Mouse (Mus musculus): ENCODE measurements around the gene Pknox2. TPM values are rescaled to one million over a fixed set of nuclear protein-coding genes. Genes with fewer than 3 reads are reported as not detected.

The Pknox2 gene
- polyA plus RNA-seq, 1 experiment from 2014 or later = 5.4 TPM

GRCm38 (mm10) chr9:37080309-37080708 is 66.9 kb downstream of the Pknox2 start:
- 84% methylated on average over 6 of the region's 6 CpGs for WGBS
- Histone ChIP-seq H3K27me3 (ENCODE audit: control insufficient read depth, insufficient read depth, low read length) (no peaks in the 10 kb centered on the region), H3K4me2 (replicated peaks; ENCODE audit: low read depth, low read length) (no peak overlapping the region), H3K4me3 (ENCODE audit: low read length) (no peak overlapping the region), H3K9me3 (ENCODE audit: control insufficient read depth, low read length) (no peaks in the 10 kb centered on the region), H3K4me1 (ENCODE audit: control insufficient read depth, insufficient read depth, low read length) (peaks cover 16% of the 10 kb centered on the region; the same call in 1 of the 2 replicates), H3K9ac (ENCODE audit: low read depth, low read length) (no peak overlapping the region), H3K36me3 (ENCODE audit: control insufficient read depth, insufficient read depth, low read length) (no peaks in the 10 kb centered on the region), H3K27ac (ENCODE audit: low read depth, low read length) (no peak overlapping the region)
- no peak for ATAC-seq (ENCODE audit: low FRiP score, low TSS enrichment)

GRCm38 (mm10) chr9:37077063-37077418 is 70.2 kb downstream of the Pknox2 start:
- no peak overlapping the region for H3K9ac ChIP-seq (ENCODE audit: low read depth, low read length)
- H3K27ac ChIP-seq (ENCODE audit: low read depth, low read length) = no peak overlapping the region
- ATAC-seq (ENCODE audit: low FRiP score, low TSS enrichment) = peak; percentile 55; the same call in 1 of the 2 replicates
- H3K36me3 ChIP-seq (ENCODE audit: control insufficient read depth, insufficient read depth, low read length) = no peaks in the 10 kb centered on the region
- no peaks in the 10 kb centered on the region for H3K9me3 ChIP-seq (ENCODE audit: control insufficient read depth, low read length)
- H3K4me2 ChIP-seq (replicated peaks; ENCODE audit: low read depth, low read length) = no peak overlapping the region
- no peaks in the 10 kb centered on the region for H3K27me3 ChIP-seq (ENCODE audit: control insufficient read depth, insufficient read depth, low read length)
- H3K4me1 ChIP-seq (ENCODE audit: control insufficient read depth, insufficient read depth, low read length) = peaks cover 18% of the 10 kb centered on the region; the same call in 1 of the 2 replicates
- WGBS = 49% methylated on average over 2 of the region's 2 CpGs
- no peak overlapping the region for H3K4me3 ChIP-seq (ENCODE audit: low read length)

GRCm38 (mm10) chr9:37076386-37077062 is 70.7 kb downstream of the Pknox2 start:
- ATAC-seq (ENCODE audit: low FRiP score, low TSS enrichment) = peak; percentile 75; the same call in 1 of the 2 replicates
- Histone ChIP-seq H3K4me2 (replicated peaks; ENCODE audit: low read depth, low read length) (peak overlapping the region; percentile 25; the same call in 1 of the 2 replicates), H3K4me1 (ENCODE audit: control insufficient read depth, insufficient read depth, low read length) (peaks cover 18% of the 10 kb centered on the region; the same call in 1 of the 2 replicates), H3K4me3 (ENCODE audit: low read length) (no peak overlapping the region), H3K9ac (ENCODE audit: low read depth, low read length) (no peak overlapping the region), H3K27ac (ENCODE audit: low read depth, low read length) (no peak overlapping the region; the same call in 1 of the 2 replicates), H3K36me3 (ENCODE audit: control insufficient read depth, insufficient read depth, low read length) (no peaks in the 10 kb centered on the region), H3K9me3 (ENCODE audit: control insufficient read depth, low read length) (no peaks in the 10 kb centered on the region), H3K27me3 (ENCODE audit: control insufficient read depth, insufficient read depth, low read length) (no peaks in the 10 kb centered on the region)
- 6% methylated on average over 15 of the region's 15 CpGs for WGBS

- no peaks in the 10 kb centered on the region for H3K9me3 ChIP-seq (ENCODE audit: control insufficient read depth, low read length)
- no peak overlapping the region for H3K4me2 ChIP-seq (replicated peaks; ENCODE audit: low read depth, low read length)
- peaks cover 18% of the 10 kb centered on the region; the same call in 1 of the 2 replicates for H3K4me1 ChIP-seq (ENCODE audit: control insufficient read depth, insufficient read depth, low read length)
- no peak overlapping the region for H3K9ac ChIP-seq (ENCODE audit: low read depth, low read length)
- no peak for ATAC-seq (ENCODE audit: low FRiP score, low TSS enrichment)
- WGBS = 31% methylated on average over 4 of the region's 4 CpGs
- no peaks in the 10 kb centered on the region for H3K27me3 ChIP-seq (ENCODE audit: control insufficient read depth, insufficient read depth, low read length)
- H3K36me3 ChIP-seq (ENCODE audit: control insufficient read depth, insufficient read depth, low read length) = no peaks in the 10 kb centered on the region
- H3K4me3 ChIP-seq (ENCODE audit: low read length) = no peak overlapping the region
- no peak overlapping the region for H3K27ac ChIP-seq (ENCODE audit: low read depth, low read length)
Measured at GRCm38 (mm10) chr9:37075903-37076302, 71.3 kb downstream of the Pknox2 start.

- Histone ChIP-seq H3K4me1 (ENCODE audit: control insufficient read depth, insufficient read depth, low read length) (no peaks in the 10 kb centered on the region), H3K9me3 (ENCODE audit: control insufficient read depth, low read length) (no peaks in the 10 kb centered on the region), H3K4me3 (ENCODE audit: low read length) (no peak overlapping the region), H3K4me2 (replicated peaks; ENCODE audit: low read depth, low read length) (no peak overlapping the region), H3K9ac (ENCODE audit: low read depth, low read length) (no peak overlapping the region), H3K27me3 (ENCODE audit: control insufficient read depth, insufficient read depth, low read length) (no peaks in the 10 kb centered on the region), H3K36me3 (ENCODE audit: control insufficient read depth, insufficient read depth, low read length) (no peaks in the 10 kb centered on the region), H3K27ac (ENCODE audit: low read depth, low read length) (no peak overlapping the region)
- WGBS = 90% methylated on average over 6 of the region's 6 CpGs
- ATAC-seq (ENCODE audit: low FRiP score, low TSS enrichment) = no peak
Measured at GRCm38 (mm10) chr9:37069391-37070312, 77.6 kb downstream of the Pknox2 start.

GRCm38 (mm10) chr9:37067473-37067830 is 79.8 kb downstream of the Pknox2 start:
- Histone ChIP-seq H3K4me2 (replicated peaks; ENCODE audit: low read depth, low read length) (no peak overlapping the region), H3K27me3 (ENCODE audit: control insufficient read depth, insufficient read depth, low read length) (no peaks in the 10 kb centered on the region), H3K4me3 (ENCODE audit: low read length) (no peak overlapping the region), H3K4me1 (ENCODE audit: control insufficient read depth, insufficient read depth, low read length) (no peaks in the 10 kb centered on the region), H3K27ac (ENCODE audit: low read depth, low read length) (no peak overlapping the region), H3K9me3 (ENCODE audit: control insufficient read depth, low read length) (no peaks in the 10 kb centered on the region), H3K9ac (ENCODE audit: low read depth, low read length) (no peak overlapping the region), H3K36me3 (ENCODE audit: control insufficient read depth, insufficient read depth, low read length) (no peaks in the 10 kb centered on the region)
- WGBS = 78% methylated on average over 5 of the region's 5 CpGs
- no peak for ATAC-seq (ENCODE audit: low FRiP score, low TSS enrichment)

- 77% methylated on average over 8 of the region's 8 CpGs for whole genome bisulfite sequencing
- H3K36me3 ChIP-seq (ENCODE audit: control insufficient read depth, insufficient read depth, low read length) = no peaks in the 10 kb centered on the region
- H3K4me2 ChIP-seq (replicated peaks; ENCODE audit: low read depth, low read length) = no peak overlapping the region
- H3K9ac ChIP-seq (ENCODE audit: low read depth, low read length) = no peak overlapping the region
- H3K27ac ChIP-seq (ENCODE audit: low read depth, low read length) = no peak overlapping the region
- no peak for ATAC-seq (ENCODE audit: low FRiP score, low TSS enrichment)
- no peaks in the 10 kb centered on the region for H3K4me1 ChIP-seq (ENCODE audit: control insufficient read depth, insufficient read depth, low read length)
- H3K27me3 ChIP-seq (ENCODE audit: control insufficient read depth, insufficient read depth, low read length) = no peaks in the 10 kb centered on the region
- no peak overlapping the region for H3K4me3 ChIP-seq (ENCODE audit: low read length)
- H3K9me3 ChIP-seq (ENCODE audit: control insufficient read depth, low read length) = no peaks in the 10 kb centered on the region
Measured at GRCm38 (mm10) chr9:37066732-37067472, 80.3 kb downstream of the Pknox2 start.

GRCm38 (mm10) chr9:37061627-37062026 is 85.6 kb downstream of the Pknox2 start:
- no peak overlapping the region for H3K4me2 ChIP-seq (replicated peaks; ENCODE audit: low read depth, low read length)
- no peaks in the 10 kb centered on the region for H3K27me3 ChIP-seq (ENCODE audit: control insufficient read depth, insufficient read depth, low read length)
- H3K4me1 ChIP-seq (ENCODE audit: control insufficient read depth, insufficient read depth, low read length) = no peaks in the 10 kb centered on the region
- H3K36me3 ChIP-seq (ENCODE audit: control insufficient read depth, insufficient read depth, low read length) = no peaks in the 10 kb centered on the region
- H3K9ac ChIP-seq (ENCODE audit: low read depth, low read length) = no peak overlapping the region
- H3K4me3 ChIP-seq (ENCODE audit: low read length) = no peak overlapping the region
- H3K9me3 ChIP-seq (ENCODE audit: control insufficient read depth, low read length) = no peaks in the 10 kb centered on the region
- 66% methylated on average over 2 of the region's 2 CpGs for WGBS
- H3K27ac ChIP-seq (ENCODE audit: low read depth, low read length) = no peak overlapping the region
- no peak for ATAC-seq (ENCODE audit: low FRiP score, low TSS enrichment)

Measured in kidney, embryonic 14.5 days (tissue).